In genomic region chr16:36068356-36068755, GRCm38 (mm10) we compare ENCODE assay signal across 1 mouse cellular context.
A peak's percentile ranks its signal among the peaks of the same experiment; 100 is the strongest.
TF ChIP-seq lines count a peak whose summit lies in the region.

No protein-coding gene starts in this region.

TF ChIP-seq in MEL, 35 proteins besides CTCF, POLR2A, EP300 and RAD21 (continued from another document):
- TF ChIP-seq ETS1 (IDR thresholded peaks at IDR 0.05; ENCODE audit: low read depth, low read length), result 0 out of 2 replicates have a peak, but pooled peaks have one; percentile 29
- no peak for TF ChIP-seq GATA1 (IDR thresholded peaks at IDR 0.05; ENCODE audit: low read depth, low read length)
- TF ChIP-seq SIN3A (IDR thresholded peaks at IDR 0.05; ENCODE audit: low read length), result peak; percentile 47; the same call in 1 of the 2 replicates
- TF ChIP-seq NRF1 (IDR thresholded peaks at IDR 0.05; ENCODE audit: insufficient read depth, low read depth, low read length, poor library complexity, severe bottlenecking), result no peak
- TF ChIP-seq E2F4 (IDR thresholded peaks at IDR 0.05; ENCODE audit: borderline replicate concordance, low read depth, low read length), result no peak
- no peak for TF ChIP-seq MAZ (IDR thresholded peaks at IDR 0.05; ENCODE audit: low read depth, low read length)
- TF ChIP-seq CHD1 (IDR thresholded peaks at IDR 0.05; ENCODE audit: low read depth, low read length), result no peak
- TF ChIP-seq UBTF (IDR thresholded peaks at IDR 0.05; ENCODE audit: borderline replicate concordance, insufficient read depth, low read depth, low read length), result no peak
- no peak for TF ChIP-seq USF1 (IDR thresholded peaks at IDR 0.05; ENCODE audit: low read depth, low read length)
- TF ChIP-seq KAT2A (conservative IDR thresholded peaks at IDR 0.05; ENCODE audit: low read depth, low read length), result no peak
- TF ChIP-seq MXI1 (IDR thresholded peaks at IDR 0.05; ENCODE audit: low read depth, low read length), result no peak
- TF ChIP-seq MAX (IDR thresholded peaks at IDR 0.05; ENCODE audit: low read length), result no peak
